Mouse (Mus musculus): Measurements from ENCODE around the gene Taf13.
"Not testable (repeated sequence)": the region's sequence is repeated elsewhere in the genome, so short reads cannot be mapped to it uniquely, and the experiment has no call there.

Taf13 gene

DNA sequence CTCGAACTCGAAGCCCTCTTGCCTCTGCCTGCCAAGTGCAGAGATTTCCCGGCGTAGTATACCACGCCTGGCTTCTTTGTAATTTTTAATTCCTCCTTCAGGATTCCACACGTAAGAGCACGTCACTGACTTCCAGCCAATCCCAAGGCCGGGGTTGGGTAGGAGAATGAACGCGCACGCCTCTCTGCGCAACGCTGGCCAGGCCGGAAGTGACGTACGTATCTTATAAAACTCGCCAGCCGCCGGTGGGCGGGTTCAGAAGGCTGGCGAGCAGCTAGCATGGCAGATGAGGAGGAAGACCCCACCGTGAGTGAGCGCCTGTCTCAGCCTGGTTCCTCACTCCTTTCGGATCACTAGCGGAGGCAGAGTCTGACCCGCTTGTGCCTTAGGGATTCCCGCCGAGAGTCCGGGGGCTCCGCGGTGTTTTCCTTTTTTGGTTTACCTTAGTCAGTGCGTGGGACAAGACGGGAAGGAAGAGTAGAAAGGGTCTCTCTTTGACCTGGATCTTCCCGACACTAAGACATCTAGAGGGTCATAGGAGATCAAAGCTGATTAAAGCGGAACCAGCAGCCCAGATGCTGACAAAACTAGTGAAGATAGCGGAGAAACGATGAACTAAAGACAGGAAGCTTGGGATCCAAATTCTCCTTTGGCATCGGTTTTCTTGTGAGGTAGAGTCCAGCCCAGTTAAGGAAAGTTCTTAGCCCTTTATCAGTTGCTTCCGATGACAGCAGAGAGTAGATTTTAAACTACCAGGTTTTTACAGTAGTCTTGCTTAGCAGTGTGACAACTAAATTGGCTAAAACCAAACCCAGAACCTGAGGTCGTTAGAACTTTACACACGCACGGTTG is at the start of gene Taf13:
Gene Taf13, plus strand, starts transcription at position 256 of the 852 bp plus-strand sequence.
- DNase-seq (ENCODE audit: low read depth), result peak; percentile 99

DNA sequence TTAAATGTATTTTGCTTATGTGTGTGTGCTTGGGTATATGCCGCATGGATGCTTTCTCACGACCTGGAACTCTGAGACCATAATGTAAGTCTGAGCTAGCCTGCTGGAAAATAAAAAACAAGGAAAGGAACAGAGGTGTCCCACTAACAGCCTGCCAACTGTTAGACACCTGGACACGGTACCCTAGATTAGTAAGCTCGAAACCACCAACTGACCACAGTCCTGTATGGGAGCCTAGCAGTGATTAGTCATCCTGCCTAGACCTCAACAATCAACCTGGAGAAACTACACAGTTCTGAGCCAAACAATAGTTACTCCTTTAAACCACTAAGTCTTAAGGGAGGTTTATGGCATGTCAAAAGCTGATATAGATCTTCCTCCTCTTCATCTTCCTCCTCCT is 48.1 kb upstream of the Taf13 start:
- DNase-seq (ENCODE audit: low read depth), result no peak

DNA sequence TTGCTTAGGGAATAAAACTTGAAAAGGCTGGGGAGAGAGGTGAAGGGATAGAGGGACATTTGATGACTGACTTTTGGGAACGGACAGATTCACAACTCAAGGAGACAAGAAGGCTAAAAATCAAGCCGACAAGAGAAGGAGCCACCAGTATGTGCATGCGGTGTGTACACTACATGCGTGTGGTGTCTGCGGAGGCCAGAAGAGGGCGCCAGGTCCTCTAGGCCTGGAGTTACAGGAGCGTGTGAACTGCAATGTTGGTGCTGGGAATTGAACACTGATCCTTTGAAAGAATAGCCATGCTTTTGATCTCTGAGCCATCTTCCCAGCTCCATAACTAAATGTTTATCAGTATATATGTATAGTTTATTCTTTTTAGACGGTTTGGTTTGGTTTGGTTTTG is 43.0 kb upstream of the Taf13 start:
- no peak for DNase-seq (ENCODE audit: low read depth)

DNA sequence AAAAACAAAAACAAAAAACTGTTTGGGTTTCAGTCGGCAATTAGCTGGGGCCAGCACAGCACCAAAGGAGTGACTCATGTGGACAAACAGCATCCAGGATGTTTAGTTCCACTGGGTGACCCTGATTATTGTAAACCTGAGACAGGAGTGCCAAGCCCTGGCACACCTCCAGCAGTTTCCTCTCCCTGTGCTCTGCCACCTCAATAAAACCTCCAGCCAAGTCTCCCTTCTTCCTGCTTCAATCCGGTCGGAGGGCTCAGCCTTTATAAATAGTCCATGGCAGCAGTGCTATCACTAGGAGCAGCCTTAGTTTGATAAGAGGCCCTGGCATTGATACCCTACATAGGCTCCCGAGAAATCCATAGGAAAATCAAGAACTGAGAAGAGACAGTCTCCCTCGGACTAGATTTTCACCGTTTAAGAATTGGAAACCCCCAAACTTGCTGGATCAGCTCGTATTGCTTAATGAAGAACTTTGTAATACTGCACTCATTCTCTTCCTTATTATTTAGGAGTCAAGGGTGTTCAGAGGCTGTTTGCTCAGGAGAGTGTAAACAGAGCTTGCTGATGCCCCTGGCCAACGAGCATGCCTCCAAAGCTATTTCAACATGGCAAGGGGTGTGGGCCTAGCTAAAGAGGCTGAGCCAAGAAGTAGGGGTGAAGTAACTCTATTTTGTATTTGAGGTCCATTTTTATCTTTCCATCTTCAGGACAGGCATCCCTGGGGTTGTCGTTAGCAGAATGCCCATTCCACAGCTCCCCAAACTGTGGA is 38.2 kb upstream of the Taf13 start:
- no peak for DNase-seq (ENCODE audit: low read depth)

DNA sequence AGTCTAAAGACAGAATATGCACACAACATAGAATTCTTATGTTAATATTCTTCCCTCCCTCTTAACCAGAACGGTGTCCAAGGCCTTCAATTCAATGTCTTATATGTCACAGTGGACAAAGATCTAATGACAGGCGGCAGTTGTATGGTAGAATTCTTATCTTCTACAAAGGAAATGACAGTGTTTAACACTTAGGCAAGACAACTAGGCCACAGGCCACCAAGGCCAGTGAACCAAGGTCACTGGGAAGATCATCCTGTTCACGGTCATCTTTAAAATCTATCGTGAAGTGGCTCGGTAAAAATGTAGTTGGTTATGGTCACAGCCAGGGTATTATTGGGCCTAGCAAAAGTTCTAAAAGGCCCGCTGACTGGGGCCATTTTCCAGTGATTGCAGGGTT is 37.5 kb upstream of the Taf13 start, which contains the start of gene 1700013F07Rik:
Gene 1700013F07Rik, plus strand, starts transcription at position 200 of the 400 bp plus-strand sequence.
- DNase-seq (ENCODE audit: low read depth), result no peak

DNA sequence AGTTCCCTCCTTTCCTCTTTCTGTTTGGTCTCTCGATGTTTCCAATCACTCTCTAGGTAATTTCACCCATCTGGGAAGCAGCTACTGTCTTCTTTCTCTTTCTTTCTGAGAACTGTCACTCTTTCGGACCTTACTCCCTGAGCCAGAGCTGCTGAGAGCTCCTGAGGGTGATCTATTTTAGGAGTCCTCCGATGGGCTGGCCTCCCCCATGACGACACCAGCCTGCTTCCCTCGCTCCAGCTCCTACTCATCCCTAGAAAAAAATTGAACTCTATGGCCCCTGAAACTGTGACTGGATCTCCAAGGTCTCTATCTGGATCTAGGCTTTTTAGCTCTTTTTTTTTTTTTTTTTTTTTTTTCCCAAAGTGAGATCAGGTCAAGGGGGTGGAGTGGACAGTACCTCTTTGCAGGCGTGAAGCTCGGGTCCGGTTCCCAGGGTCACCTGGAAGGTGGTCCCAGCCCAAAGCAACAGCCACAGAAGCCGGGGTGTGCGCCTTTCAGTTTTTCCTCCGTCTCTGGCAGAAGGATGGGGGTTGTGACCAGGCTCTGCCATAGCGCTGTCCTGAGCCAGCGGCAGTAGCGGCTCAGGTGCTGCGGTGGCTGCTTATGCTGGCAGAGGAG is 35.5 kb upstream of the Taf13 start:
- DNase-seq (ENCODE audit: low read depth), result peak; percentile 19

DNA sequence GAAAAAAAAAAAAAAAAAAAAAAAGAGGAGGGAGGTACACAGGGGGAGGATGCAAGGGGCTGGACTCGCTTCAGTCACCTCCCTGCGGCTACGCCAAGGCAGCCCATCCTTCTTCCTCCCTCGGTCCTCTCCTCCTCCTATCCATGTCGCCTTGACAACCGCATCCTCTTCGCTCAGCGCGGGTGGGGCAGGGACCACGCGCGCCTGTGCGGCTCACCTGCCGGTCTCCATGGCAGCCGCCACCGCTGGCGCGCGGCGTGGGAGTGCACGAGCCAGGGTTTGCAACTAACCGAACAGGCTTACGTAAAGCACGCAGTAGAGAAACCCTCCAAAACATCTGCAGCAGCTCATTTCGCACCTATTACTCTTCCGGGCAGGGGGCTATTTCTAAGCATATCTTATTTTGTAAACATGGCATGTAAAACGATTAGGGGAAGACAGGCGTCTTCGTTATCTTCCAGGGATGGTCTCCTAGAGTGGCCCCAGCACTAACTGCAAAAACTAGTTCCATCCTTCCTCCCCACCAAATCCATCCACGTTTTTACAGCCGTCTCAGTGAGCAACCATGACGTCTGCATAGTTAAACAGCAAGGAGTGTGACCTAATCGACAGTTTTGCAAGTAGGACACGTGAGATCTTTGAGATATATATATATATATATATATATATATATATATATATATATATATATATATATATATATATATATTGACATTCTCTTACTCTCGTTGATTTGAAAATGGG is 34.8 kb upstream of the Taf13 start, which contains the start of gene 5330417C22Rik:
Gene 5330417C22Rik, minus strand, starts transcription at position 20 of the 744 bp plus-strand sequence.
- peak; percentile 91 for DNase-seq (ENCODE audit: low read depth)

DNA sequence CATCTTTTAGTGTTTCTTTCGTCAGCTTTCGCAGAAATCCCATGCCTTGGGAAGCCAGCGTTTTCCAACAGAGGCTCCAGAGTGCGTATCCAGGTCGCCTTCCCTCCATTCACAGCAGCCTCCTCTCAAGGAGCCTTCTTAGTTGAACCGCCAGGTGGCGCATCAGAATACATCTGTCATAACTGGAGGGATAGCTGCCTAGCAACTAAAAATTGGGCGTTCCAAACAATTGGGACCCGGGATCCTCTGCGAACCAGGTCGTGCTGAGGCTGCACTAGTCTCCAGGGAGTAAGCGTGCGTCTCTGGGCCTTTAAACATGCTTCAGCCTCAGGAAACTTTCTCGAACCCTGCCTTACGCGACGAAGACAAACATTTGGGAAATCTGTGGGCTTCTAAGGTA is 34.2 kb upstream of the Taf13 start:
- peak; percentile 92 for DNase-seq (ENCODE audit: low read depth)

DNA sequence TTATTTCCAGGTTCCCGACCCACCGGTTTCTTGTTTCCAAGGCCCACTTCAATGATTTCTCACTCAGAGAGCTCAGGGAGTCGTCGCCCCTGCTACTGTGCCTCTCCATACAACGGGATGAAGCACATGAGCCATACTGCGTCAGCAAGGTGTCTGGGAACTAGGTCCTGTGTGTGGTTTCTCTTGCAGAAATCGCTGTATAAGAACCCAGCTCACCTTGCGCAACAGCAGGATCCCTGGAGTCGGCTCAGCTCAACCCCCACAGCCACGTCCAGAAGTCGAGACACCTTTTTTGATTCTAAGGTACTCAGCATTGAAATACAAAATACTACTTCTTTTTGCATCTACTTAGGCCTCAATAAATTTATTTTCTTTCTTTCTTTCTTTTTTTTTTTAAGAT is 29.2 kb upstream of the Taf13 start:
- no peak for DNase-seq (ENCODE audit: low read depth)

DNA sequence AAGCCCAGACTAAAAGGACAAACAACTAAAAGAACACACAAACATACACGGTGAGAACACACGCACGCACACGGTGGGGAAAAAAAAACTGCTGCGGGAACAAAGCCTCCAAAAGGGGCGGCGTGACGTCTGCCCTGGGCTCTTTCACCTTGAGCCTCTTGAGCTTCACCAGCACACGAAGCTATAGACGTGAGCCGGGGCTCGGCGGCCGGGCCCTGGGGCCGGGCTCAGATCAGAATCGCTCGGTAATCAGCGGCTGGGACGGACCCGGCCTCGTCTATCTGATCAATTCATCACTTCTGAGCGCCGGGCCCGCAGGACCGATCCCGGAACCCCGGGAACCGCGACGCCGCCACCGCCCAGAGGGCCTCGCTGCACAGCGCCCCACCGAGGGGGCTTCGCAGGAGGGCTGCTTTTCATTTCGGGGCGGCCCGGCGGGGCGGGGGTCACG is 17.4 kb upstream of the Taf13 start:
- no peak for DNase-seq (ENCODE audit: low read depth)

DNA sequence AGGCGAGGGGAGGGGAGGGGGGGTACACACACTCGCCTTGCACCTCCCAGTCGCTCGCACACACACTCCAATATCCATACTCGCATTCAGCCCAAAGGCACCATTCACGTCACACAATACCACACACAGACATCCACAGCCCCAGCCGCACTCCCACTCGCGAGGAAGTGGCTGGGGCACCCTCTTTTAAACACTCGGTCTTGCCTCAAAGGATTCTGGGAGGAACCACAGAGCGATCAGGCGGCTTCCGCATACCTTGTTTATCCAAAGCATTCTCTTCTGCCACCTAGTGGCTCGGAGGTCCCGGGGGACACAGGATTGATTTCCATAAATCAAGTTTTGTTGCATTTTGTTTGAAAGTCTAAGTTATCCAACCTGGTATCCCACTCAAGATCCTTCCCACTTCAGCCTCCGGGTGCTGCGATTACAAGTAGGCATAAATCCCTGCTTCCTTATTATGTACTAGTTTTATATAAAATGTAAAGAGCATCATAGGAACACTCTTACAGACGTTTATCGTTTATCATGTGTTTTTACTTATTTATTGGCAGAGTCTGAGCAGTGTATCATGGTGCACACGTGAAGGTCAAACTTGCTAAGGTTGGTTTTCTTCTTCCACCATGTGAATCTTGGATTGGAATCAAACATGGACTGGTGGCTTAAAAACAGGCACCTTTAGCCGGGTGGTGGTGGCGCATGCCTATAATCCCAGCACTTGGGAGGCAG is 16.7 kb upstream of the Taf13 start:
- DNase-seq (ENCODE audit: low read depth), result peak; percentile 98

DNA sequence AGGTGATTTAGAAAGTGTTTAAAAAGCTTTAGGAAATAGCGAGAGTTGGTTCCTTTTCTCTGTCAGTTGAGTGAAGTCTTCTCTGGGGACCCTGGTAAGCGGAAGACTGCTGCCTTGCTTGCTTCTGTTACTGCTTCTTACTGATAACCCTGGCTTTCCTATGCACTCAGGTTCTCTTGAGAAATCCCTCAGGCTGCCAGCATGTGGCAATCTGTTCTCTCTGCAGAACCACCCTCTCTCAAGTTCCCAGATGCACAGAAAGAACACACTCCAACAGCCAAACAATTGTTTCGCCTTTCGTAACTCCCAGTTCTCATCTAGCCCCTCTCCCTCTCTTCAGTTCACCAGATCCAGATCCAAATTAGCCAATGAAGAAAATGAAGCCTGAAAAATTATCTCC is 13.6 kb upstream of the Taf13 start:
- DNase-seq (ENCODE audit: low read depth), result no peak

DNA sequence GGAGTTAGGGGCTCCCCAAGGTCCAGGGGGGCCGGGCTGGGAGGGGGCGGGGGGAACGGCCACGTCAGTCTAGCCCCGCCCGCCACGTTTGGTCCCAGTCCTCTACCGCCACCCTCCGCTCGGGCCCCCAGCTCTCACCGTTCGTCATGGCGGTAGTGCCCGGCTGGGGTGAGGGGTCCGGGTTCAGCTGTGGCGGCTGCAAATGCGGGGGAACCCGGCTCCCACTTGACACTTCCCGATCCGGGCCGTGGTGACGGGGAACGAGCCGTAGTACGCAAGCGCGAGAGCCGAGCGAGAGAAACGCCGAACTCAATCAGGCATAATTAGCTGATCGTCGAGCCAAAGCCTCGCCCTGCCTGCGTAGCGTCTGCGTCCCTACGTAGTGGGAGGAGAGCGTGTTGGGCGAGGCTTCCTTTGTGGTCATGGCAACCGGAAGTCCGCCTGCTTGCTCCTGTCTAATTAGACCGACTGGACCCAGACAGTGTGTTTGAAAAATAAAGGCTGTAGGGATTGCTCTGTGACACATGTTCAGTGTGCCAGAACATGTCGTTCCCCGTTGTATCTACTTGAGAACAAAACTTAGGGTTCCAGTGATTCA is 9.3 kb upstream of the Taf13 start, which contains the start of gene Tmem167b:
Gene Tmem167b, minus strand, starts transcription at position 334 of the 598 bp plus-strand sequence.
- peak; percentile 99 for DNase-seq (ENCODE audit: low read depth)

DNA sequence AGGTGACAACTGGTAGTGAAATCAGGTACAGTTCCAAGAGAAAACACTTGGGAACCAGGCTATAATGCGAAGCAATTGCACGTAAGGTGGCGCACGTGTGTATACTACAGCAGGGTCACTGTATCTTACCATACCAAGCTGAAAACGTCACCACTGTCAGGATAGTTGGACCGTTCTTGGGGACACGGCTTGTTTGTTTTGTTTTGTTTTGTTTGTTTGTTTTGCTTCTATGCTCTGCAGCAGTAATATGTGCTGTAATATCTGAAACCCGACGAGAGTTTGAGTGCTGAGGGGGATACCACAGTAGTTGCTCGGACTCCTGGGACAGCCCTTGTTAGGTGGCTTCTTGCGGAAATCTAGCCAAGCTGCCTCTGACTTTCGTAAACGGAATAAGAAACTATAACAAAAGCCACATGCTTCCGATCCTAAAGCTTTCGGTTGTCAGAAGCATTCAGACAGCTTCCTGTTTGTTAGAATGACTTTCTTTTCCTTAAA is 8.7 kb upstream of the Taf13 start:
- peak; percentile 83 for DNase-seq (ENCODE audit: low read depth)

DNA sequence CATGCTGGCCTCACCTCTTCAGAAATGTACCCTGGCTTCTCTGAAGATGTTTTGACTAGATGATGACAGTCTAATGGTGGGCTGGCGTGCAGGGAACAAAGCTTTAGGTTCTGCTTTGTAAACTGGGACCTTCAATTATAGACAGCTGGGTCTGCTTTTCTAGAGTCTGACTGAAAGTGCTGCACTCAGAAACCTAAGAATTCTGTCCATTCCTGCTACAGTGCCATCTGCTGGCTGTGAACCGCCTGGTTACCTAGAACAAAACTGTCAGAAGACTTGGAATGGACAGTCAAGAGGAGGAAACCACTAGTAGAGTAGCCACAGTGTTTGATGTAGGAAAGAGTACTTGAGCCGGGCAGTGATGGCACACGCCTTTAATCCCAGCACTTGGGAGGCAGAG is 8.2 kb upstream of the Taf13 start:
- peak; percentile 92 for DNase-seq (ENCODE audit: low read depth)

DNA sequence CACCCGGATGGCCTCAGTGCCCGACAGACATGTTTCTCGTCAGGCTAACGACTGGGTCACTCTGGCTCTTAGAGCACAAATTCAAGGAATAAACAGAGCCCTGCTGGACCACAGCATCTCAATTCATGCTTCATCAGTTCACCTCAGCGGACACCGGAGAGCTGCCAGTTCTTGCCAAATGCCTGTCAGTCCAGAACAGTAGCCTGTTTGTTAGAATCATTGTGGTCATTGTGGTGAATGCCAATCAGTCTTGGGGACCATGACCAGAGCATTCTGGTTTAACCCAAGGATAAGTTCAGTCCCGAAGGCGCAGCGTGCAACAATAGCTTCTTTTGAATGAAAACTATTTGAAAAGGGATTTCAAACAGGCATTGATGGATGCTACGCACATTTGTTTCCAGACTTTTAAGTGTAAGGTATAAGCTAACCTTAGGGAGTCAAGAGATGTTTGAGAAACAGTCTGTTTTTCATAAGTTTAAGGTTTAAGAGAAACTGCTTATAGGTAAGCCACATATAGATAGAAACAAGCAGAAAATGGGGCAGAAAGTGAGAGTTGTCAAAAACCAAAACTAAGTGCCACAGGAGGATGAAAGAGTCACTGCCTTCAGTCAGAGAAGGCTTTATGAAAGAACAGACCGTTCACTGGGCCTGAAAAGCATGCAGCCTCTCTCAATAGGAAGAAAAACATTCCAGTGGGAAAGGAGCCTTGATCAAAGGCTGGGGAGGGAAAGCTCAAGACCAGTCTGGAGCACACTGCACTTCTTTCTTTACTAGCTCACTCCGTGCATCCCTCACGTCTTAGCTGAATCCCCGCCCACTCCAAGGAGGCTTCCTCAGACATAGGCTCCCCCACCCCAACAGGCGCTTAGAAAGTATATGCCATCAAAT is 3.3 kb upstream of the Taf13 start:
- DNase-seq (ENCODE audit: low read depth), result no peak

DNA sequence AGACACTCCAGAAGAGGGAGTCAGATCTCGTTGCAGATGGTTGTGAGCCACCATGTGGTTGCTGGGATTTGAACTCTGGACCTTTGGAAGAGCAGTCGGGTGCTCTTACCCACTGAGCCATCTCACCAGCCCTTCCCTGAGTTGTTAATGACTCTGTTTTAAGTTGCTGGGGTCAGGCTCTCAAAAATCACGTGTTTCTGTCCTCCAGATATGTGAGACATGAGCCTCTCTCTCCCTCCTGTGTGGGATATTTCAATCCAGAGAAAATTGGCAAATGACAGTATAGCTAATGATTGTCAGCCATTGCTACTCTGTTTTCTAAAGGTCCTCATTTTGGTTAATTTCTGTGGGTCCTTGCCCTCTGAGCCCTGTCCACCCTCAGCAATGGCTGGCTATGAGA is 1.9 kb upstream of the Taf13 start:
- not testable (repeated sequence) for DNase-seq (ENCODE audit: low read depth)

DNA sequence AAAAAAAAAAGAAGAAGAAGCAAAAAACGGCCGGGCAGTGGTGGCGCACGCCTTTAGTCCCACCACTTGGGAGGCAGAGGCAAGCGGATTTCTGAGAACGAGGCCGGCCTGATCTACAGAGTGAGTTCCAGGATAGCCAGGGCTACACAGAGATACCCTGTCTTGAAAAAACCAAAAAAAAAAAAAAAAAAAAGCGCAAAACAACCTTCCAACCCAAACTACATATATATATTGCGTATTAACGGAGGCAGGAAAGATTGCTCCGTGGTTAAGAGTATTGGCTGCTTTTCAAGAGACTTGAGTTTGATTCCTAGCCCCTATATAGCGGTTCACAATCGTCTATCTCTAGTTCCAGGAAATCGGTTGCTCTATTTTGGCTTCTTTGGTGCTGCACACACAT is 685 bp upstream of the Taf13 start:
- no peak for DNase-seq (ENCODE audit: low read depth)

DNA sequence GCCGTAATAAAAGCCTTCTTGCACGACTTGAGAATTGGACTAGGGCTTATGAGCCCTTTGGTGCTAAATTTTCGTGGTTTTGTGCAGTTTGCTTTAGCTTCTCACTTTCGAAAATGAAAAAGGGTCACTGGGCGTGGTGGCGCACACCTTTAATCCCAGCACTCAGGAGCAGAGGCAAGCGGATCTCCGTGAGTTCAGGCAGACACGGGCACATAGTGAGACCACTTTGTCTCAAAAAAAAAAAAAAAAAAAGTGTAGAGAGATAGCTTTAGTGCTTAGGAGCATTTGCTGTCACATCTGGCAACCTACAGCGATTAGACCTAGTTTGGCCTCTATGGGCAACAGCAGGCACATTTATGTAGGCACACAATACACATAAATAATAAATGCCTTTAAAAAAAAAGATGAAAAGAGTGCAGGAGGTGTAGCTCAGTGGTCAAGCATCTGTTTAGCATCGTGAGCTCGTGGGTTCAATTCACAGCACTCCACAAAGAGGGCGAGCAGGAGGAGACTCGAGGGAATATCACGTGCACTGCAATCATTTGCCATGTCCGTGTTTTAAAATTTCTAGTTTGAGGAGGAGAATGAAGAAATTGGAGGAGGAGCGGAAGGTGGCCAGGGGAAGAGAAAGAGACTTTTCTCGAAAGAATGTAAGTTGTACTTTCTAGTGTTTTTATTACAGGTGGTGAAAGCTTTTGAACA is 962 bp downstream of the Taf13 start:
- no peak for DNase-seq (ENCODE audit: low read depth)

All from induced T-regulatory cell, adult 2 months (primary cell).